Mouse (Mus musculus): ENCODE measurements at regions not wholly inside any gene's neighbourhood (a gene's known extent, or its start where the extent isn't known, plus 50 kb on each side); places are given as distances from the start of the nearest gene placed in this dataset.

DNA sequence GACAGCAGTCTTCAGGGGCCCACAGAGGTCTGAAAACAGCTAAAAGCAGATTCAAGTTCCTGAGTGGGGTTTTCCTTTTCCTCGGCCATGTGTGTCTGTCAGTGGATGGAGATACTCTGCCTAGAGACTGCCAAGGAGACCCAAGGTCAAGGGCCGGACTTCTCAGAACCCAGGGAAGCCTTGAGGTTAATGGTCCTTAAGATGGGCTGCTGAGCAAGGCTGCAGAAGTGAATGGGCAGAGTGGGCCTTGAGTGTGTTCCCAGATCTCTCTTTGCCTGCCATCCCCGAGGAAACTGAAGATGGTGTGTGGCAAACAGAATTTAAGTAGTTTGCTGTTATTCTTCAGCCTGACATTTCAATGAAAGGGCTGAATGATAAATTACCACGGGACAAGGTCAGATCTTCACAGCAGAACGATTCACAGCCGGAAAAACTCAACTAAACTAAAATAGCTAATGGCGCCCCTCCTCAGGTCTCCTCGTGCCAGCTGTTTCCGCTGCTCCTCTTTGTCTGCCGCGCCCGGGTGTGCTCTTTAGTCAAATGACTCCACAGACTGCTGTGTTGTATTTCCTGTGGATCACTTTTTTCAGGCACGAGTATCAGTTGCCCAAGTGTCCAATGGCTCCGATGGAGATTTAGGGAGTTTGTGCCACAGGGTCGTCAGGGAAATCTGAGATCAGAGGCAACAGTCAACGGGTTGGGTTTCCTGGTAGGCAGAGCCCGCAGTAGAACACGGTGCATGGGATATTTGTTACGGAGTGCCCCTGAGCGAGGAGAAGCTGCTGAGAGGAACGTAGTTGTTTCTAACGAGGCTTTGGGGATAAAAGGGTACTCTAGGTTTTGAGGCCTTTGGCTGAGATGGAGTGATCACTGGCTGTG, 93.5 kb upstream of the Tut7 start:
- no peak for DNase-seq (ENCODE audit: low read depth, low spot score)

DNA sequence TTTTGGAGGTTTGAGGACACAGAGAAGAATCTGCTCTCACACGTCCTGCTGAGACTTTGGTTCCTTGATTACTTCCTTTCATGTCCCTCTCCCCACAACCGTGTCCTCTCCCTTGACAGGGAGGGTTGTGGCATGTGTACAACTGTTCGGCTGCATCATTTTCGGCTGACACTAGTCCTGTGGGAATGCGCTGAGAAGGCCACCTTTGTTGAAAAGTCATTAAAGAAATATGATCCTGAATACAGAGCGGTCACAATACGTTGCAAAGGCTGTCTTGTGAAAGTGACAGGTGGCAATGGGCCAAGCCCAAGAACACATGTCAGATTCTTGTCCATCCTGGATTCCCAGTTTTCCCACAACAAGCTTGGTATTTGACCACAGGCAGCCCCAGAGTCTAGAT, 92.8 kb upstream of the Tut7 start:
- DNase-seq (ENCODE audit: low read depth, low spot score) = no peak

DNA sequence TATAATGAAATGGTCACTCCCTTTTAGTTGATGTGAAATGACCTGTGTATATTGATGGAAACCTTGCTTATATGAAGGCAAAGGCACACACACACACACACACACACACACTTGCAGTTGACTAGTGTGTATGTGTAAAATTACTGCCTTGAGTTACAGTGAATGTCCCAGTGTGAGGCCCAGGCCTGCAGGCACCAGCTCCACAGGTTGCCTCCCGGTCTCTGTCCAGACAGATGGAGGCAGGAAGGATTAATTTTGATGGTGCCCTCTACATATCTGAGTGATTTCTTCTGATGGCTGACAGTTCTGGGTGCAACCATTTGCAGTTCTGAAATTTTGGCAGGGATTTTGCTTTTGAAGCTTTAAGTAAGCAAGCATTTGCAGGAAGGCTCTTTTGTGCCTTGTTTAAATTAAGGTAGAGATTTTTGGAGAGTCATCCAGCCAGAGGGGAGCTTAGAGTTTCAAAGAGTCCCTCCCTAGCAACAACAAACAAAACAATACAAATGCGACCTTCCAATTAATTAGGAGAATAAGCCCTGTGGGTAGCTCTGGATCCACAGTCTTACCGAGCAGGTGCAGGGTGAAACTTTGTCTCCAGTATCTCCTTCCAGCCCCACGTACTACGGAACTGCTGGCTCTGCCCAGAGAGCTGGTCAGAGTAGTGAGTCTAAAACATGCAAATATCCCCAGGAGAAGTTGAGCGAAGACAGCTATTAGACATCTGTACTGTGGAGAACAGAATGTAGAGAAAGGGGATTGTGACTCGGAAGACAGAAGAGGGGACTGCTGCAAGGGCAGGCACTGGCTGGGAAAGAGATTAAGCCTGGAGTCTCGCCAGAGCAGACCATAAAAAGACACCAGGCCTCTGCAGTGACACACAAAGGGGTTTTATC, 87.5 kb upstream of the Tut7 start:
- no peak for DNase-seq (ENCODE audit: low read depth, low spot score)

DNA sequence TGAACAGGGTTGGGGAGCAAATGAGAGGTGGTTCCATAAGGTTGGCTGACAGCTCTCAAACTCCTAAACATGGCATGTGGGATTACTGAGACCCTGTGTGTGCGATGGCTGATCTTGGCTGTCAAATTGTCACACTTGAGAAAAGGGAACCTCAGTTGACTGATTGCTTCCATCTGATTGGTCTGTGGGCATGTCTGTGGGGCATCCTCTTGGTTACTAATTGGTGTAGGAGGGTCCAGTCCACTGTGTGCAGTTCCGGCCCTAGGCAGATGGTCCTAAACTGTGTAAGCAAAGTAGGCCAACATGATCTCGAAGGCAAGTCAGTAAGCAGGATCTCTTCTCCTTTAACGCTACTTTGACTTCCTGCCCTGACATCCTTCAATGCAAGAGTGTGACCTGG, 86.5 kb upstream of the Tut7 start:
- no peak for DNase-seq (ENCODE audit: low read depth, low spot score)

DNA sequence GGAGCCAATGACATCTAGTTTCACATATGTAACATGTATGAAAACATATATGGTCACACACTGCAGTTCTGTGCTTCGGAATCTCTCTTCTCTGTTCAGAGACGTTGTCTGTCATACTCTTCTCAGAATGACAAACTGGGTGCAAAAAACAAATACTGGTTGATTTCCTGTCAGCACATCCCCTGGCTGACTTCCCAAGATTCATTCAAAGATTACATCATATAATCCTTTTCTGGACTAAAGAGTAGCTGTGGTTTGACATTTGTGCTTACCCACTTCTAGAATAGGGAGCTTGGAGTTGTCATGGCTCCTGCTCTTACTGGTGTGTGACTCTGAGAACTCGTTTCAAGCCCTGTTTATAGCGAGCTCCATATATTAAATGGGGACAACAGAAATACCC, 85.8 kb upstream of the Tut7 start:
- DNase-seq (ENCODE audit: low read depth, low spot score) = no peak

DNA sequence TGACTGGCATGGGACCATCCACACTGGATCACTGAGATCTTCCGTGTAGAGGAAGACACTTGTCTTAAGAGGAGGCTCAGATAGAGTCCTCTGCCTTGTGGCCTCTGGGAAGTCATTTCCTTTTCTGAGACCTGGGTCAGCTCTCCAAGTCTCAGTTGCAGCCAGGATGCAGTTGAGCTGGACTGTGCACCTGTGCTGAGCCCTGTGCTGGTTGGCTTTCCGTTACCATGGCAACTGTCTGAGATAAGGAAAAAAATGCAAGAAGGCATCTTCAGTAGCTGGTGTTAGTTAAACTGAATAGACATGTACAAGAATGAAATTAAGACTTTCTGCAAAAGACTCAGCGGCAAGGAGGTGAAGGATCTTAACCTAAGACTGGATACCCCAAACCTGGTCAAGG, 82.5 kb upstream of the Tut7 start:
- DNase-seq (ENCODE audit: low read depth, low spot score) = no peak

DNA sequence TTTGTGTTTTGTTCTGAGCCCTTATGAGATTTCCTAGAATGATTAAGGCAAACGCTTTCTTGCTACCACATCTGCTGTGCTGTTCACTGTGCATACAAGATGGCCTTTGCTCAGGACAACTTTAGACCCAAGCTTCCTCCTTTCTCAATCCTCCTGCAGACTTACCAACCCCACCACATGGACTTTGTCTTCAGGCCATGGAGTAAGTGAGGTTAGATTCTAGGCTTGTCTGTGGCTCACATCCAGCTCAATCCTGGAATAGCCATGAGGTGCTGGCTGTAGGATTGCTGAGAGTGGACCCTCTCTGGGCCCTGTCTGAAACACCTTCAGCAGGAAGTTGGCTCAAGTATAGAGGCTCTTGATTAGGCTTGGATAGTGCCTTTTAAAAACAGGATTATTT, 81.5 kb upstream of the Tut7 start:
- DNase-seq (ENCODE audit: low read depth, low spot score) = no peak

DNA sequence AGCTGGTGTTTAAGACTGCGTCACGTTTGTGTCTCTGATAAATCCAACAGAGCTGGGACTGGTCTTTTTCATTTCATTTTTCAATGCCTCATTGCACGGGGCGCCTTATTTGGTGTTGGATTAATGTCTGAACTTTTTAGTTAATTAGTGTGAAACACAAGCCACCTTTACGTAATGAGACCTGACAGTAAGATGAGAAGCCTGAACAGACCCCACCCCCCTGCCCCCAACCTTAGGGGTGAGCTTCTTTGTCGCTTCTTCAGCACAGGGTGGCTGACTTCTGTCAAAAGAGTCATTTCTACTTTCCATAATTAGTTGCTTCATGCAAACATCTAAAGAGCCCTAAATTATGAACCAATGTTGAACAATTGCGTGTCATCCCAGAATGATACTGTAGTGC, 76.6 kb upstream of the Tut7 start:
- DNase-seq (ENCODE audit: low read depth, low spot score) = no peak

DNA sequence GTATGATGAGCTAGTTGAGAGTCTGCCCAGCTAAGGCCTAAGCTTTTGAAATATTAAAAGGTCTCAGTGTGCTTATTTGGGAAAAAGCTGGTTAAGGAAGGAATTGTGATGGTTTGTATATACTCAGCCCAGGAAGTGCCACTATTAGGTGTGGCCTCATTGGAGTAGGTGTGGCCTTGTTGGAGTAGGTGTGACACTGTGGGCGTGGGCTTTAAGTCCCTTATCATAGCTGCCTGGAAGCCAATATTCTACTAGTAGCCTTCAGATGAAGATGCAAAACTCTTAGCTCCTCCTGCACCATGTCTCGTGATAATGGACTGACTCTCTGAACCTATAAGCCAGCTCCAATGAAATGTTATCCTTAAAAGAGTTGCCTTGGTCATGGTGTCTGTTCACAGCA, 72.8 kb upstream of the Tut7 start:
- no peak for DNase-seq (ENCODE audit: low read depth, low spot score)

DNA sequence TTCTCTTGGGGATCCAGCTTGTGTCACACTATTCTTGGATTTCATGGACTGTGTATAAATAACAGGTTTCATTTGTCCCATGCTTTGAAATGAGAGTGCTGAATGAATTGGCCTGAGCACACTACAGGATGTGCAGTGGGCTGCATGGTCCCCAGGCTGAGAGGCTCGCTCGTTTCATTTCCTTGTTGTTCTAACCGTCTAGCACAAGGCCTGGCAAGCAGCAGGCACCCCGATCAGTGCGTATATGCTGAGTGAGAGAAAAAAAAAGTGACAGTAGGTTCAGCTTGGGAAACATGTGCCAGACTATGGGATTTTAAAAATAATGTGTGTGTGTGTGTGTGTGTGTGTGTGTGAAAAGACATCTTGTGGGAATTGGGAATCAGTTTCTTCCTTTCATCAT, 71.1 kb upstream of the Tut7 start:
- DNase-seq (ENCODE audit: low read depth, low spot score) = no peak

DNA sequence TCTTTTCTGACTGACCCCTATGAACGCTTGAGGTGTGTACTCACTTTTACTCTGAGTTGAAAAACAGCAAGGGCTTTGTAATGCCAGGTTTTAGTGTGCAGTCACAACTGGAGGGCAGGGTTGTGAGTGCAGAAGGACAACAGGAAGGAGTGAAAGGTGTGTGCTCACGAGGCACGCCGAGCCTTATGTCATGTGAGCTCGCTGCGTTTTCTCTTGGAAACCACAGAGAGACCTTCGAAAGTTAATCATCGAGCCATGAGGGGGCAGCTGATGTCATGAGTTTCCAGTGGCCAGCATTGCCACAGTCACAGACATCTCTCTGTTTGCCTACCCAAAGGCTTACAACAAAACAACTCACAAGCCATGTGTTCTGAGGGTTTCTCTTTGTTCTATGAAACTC, 70.0 kb upstream of the Tut7 start:
- DNase-seq (ENCODE audit: low read depth, low spot score) = no peak

DNA sequence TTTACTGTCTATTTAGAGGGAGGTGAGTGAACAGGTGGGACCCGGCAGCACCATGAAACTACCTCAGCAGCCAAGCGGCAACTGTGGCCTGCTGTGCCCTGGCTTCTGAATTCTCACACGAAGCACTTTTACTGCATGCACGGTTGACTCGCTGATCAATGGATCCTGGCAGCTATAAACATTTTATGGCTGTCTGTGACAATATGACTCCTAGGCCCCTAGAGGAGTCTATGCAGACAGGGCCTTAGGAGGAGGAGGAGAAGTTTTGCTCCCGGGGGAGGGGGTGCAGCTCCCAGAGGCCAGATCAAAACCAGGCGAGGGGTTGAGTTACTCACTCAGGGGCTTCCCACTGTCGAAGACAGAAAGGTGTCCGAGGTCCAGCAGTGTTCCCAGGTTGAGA, 69.4 kb upstream of the Tut7 start:
- DNase-seq (ENCODE audit: low read depth, low spot score) = no peak

DNA sequence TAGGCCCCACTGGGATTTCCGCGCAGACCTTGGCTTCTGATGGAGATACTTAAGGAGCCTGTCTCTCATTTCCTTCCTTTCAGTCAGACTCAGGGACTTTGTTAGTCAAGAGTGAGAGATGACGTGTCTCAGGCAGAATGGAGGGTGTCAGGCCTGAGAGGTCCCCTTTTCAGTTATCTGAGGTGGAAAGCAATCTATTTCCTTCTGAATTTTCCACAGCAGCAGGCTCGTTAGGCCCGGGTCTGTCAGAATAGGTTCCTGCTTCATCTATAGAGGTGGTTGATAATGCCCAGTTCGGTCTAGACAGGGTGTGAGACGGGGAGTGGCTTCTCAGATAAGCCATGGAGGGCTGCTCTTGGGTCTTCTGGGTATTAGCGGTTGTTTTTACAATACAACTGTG, 68.8 kb upstream of the Tut7 start:
- DNase-seq (ENCODE audit: low read depth, low spot score) = no peak

DNA sequence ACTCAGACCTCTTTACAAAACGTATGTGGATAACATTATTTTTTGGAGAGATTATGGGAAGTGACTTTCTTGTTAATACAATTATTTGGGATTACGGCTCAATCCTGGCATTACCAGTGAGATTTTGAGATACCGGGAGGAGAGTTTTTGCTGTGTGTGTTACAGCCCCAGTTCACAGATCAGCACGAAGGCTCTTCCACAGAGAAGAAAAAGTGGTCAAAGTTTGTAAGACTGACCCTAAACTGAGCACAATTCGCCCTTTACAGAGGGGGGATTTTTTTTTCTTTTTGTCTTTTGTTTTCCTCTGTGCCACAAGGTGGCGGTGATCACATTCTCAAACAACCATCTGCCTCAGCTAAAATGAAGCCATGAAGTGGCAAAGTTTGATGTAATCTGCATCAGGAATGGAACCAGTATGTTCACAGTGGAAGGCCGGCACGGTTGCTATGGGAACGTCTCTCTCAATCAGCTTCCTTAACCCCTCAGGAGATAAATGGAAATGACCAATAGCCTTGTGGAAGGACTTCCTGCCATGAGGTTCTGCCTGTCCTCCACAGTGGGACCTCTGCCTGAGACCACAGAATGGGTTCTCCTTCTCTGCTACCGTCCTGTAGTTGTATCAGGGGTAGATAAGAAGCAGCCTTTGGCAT, 66.6 kb upstream of the Tut7 start:
- DNase-seq (ENCODE audit: low read depth, low spot score) = peak; percentile 28

DNA sequence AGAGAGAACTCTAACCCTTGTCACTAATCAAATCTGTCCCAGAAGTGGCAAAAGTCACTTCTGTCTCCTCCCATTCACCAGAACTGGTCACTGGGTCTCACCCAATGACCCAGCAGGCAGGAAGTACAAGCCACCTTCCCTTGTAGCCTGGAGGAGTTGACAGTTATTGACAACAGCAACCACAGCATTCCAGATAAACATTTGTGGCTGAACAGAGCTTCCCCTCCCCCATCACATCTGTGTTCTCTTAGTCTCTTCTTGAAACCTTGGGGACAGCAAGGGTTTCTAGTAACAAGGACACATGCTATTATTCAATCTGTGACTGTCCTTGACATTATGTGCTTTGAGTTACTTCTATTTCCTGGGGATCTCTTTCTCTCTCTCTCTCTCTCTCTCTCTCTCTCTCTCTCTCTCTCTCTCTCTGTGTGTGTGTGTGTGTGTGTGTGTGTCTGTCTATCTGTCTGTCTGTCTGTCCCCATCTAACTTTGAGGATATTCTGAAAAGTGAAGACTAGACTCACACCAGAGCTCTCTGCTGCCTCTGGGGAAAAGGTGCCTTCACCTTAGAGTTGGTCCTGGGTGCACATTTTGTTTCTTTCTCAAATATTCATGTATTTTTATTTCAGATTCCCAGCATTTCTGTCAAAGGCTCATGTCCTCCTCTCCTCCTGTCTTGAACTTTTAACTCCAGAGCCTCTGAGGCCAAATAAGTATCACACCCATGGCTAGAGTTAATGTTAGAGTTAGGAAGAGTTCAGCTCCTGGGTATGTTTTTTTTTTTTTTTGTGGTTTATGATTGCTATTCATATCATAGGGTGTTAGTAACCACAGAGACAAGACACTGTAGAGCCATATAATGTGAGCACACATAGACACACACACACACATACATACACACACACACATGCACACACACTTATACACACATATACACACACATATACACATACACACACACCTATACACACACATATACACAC, 65.4 kb upstream of the Tut7 start:
- no peak for DNase-seq (ENCODE audit: low read depth, low spot score)

DNA sequence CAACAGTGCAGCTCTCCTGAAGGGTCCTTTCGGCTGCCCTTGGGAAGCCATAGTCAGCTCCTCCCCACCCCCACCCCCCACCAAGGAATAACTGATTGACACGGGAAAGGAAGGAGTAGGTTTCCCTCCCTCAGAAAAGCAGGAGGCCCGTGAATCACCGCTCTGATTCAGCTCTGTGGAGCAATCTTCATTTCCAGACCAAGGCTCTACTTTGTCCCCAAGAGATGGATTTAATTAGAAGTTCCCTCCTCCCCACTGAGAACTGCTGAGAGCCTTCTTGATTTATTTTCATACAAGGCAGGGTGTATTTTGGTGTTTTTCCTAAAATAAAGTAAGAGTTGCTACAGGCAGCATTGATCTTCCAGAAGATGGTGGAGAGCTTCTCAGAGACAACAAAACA, 64.4 kb upstream of the Tut7 start:
- DNase-seq (ENCODE audit: low read depth, low spot score) = no peak

DNA sequence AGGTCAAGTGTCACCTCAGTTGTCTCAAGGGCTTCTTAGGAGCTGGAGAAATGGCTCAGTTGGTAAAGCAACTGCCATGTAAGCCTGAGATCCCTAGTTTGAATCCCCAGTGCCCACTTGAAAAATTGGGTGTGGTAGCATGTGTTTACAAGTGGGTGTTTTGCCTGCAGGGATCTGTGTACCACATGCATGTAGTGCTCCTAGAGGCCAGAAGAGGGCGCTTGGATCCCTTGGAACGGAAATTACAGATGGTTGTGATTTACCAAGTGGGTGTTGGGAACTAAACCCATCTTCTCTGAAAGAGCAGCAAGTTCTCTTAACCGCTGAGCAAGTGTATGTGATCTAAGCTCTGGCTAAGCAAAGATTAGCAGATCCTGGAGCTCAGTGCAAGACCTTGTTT, 63.6 kb upstream of the Tut7 start:
- no peak for DNase-seq (ENCODE audit: low read depth, low spot score)

DNA sequence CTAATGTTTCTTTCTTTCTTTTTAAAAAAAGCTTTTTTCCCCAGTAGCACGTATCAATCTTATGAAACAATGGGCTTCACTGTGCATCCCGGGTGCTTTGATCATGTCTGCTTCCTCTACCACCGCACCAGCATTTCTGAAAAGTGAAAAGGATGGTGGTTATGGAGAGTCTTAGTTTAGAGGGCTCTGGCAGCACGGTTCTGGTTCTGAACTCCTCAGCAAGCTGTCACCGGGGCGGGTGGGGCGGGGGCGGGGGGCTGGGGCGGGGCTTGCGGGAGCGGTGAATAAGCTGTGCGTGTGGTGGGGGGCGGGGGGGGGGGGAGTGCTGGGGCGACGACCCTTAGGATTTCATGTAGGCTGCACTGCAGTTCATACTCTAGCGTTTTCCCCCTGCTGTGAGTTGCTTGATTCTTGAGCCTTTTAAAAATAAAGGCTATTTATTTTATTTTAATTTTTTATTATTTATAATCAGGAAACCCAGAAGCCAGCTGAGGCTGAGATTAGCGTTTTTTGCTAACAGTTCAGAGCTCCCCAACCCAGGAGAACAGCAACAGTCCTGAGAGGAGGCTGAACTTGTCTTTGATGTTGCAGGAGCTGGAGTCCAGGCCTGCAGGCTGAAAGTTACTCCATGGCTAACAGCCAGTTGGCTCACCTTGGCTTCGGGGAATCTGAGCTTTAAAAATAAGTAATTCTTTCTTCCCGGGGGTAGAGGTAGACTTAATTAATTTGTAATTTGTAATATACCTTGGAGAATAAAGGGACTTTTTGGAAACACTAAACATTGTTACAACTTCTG, 59.2 kb upstream of the Tut7 start:
- DNase-seq (ENCODE audit: low read depth, low spot score) = no peak

DNA sequence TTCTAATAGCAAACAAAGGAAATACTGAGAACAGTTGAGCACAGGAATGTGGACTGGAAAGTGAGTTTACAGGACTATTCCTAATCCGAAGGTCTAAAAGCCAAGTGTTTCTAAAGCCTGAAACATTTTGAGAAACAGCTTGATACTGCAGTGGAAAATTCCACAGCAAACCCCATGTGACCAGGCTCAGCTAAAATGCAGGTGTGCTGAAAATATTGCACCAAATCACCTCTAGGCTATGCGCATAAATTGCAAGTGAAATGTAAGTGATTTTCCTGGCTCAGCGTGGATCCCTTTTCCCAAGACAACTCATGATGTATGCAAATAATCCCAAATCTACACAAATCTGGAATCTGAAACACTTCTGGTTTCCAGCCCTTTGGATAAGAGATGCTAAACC, 57.1 kb upstream of the Tut7 start:
- no peak for DNase-seq (ENCODE audit: low read depth, low spot score)

DNA sequence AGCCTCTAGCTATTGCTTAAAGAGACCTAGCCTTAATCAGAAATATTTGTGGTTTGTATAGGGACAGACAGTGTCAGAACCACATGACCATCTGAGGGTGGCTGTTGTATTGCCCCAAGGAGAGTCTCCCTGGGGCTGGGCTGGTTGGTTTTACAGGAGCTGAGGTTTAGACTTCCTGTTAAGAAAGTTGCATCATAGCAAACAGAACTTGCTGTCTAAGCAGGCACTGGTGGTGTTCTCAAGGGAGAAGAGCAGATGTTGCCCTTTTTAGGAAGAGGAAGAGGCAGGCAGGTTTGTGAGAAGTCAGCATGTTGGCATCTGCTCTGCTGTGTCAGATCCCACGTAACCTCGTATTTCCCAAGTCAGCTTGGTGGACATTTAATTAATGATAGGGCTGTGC, 52.7 kb upstream of the Tut7 start:
- DNase-seq (ENCODE audit: low read depth, low spot score) = no peak
